Mouse (Mus musculus): ENCODE data around the gene Gpa33. TPM values are rescaled to one million over a fixed set of nuclear protein-coding genes. Genes with fewer than 3 reads are reported as not detected.
A peak's percentile ranks its signal among the peaks of the same experiment; 100 is the strongest.

Gpa33 gene
- total RNA-seq (2017), result not detected in 3 replicates

DNA sequence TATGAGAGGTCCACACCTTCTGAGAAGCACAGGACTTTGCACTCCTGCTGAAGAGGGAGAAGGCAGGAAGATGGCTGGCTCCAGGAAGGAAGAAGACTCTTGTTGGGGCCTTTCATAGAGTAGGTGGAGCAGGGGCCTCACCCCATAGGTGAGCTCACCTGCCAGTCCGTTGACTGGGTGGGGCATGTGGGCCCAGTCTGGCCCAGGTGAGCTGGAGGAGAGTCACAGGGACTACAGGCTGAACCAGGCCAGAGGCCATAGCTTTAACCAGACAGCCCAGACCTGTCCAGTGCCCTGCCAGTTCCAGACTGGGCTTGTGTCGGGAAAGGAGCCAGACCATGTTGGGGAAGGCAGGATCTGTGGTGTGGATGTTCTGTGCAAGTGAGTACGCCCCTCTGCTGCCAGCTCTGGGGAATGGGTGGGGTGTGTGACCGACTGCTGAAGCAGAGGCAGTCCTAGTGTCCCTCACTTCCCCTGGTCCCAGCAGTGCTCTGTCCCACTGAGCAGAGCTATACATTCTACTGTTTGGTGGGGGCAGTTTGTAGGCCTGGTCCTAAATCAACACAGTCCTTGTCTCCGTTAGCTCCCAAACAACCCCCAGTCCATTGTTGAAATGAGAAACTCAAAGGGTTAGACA is at the start of gene Gpa33:
Gpa33 (plus strand) TSS at position 15 of the 637 bp plus-strand sequence.
- ATAC-seq (replicated peaks; ENCODE audit: insufficient number of reproducible peaks, low FRiP score, low TSS enrichment, poor library complexity, severe bottlenecking), result no peak

DNA sequence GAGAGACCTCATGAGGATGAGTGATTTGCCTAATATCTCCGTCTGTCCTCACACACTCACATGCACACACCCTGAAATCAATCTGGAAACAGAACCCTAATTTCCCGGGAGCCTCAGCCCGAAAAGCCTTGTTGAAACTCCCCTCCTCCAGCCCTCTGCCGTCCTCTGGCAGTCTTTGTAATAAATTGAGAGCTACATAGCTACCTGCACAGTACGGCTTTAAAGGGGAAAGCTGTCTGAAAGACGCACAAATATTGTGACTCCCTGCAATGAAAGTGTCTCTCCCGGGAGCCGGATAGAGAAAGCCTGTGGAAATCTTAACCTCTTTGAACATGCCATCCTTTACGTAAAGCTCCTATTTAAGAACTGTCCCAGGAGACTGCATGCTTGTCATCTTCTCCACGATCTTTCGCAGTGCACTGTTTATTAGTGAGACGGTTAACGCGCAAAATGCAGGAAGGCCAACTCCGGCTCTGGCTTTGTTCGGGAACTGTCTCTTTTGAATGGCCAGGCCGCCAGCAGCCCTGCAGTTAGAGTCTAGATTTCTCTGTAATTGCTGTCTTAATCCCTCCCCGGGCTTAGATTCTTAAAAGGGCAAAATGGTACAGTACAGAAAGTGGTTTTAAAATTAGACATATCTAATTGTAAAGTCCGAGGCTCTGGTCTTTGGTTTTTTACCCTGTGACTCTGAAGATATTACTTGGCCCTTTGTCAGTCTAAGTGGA is 41.4 kb upstream of the Gpa33 start:
- no peak for ATAC-seq (replicated peaks; ENCODE audit: insufficient number of reproducible peaks, low FRiP score, low TSS enrichment, poor library complexity, severe bottlenecking)

DNA sequence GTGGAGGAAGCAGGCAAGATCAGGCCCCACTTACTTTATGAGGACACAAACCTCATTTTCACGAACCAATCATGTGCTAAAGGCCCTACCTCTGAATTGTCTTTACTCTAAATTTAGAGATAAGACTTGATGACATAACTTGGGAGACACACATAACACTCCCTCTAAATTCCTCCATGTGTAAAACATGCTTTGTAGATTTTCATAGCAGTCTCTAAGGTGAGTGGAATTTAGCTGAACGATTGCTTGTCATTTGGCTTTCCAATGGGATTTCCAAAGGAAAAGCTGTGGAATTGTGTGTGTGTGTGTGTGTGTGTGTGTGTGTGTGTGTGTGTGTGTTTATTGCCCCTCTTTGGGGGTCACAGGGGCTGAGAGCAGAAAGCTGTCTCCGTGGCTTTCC is 40.7 kb upstream of the Gpa33 start:
- no peak for ATAC-seq (replicated peaks; ENCODE audit: insufficient number of reproducible peaks, low FRiP score, low TSS enrichment, poor library complexity, severe bottlenecking)

DNA sequence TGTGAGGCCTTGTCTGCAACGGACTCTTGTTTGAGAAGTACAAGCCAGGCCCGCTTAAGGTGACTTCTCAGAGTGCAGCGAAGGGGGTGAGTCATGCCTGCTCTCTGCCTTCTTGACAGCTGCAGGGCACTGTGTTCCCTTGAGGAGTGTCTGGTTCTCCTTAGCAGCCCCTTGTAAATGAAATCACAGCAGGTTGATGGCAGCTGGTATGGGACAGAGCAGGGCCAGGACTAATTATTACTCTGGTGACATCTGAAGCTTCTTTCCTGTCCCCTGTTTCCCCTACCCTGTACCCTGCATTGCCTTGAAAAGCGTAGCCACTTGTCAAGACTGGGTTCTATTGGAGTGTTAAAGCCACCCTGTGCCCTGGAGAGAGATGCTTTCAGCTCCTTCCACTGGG is 40.3 kb upstream of the Gpa33 start:
- no peak for ATAC-seq (replicated peaks; ENCODE audit: insufficient number of reproducible peaks, low FRiP score, low TSS enrichment, poor library complexity, severe bottlenecking)

DNA sequence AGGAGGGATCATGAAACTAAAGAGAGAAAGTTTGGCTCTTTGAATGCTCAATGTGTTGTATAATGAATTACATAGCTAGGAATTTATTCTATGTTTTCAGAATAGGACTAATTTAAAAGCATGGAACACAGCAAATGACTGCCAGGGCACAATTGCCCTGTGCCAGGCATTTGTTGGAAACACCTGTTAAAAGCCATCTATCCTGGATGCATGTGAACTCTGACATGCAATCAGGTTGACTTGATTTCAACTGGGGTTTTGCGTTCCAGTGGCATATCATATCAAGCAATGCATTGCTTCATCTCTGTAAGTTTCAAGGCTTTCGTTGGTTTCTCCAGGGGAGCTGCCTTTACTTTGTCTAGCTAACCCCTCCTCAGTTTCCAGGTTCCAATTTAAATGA is 39.7 kb upstream of the Gpa33 start:
- no peak for ATAC-seq (replicated peaks; ENCODE audit: insufficient number of reproducible peaks, low FRiP score, low TSS enrichment, poor library complexity, severe bottlenecking)

DNA sequence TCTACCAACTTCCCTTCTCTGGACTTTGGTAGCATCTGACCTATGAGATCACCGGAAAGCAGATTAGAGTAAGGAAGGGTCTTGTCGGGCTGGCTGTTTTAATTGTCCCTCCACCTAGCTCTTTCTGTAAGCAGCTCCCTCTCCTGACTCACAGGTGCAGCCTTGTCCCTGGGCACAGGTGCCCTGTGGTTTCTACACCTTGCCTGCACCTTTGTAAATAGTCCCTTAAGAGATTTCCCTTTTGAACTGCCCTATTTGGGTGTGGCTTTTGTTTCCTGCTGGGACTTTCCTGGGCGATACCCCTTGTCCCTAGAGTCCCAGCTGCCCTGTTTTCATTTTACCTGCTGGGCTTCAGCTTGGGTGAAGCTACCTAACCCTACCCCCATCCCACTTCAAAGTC is 35.6 kb upstream of the Gpa33 start:
- no peak for ATAC-seq (replicated peaks; ENCODE audit: insufficient number of reproducible peaks, low FRiP score, low TSS enrichment, poor library complexity, severe bottlenecking)

DNA sequence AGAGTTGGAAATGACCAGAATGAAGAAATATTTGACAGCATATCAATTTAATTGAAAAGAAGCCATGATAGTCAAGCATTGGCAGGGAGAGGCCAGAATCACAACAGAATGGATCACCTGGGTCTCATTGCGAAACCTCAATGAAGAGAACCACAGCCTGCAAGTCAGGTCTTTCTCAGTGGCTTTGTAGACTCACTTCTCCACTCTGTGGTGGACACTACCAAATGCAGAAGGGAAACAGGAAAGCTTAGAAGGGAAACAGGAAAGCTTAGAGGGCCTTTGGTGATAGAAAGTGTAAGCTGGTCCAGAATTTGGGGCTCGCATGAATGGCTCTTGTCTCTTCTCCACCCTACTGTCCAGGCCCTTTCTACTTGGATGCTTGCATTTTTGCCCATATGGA is 31.9 kb upstream of the Gpa33 start:
- no peak for ATAC-seq (replicated peaks; ENCODE audit: insufficient number of reproducible peaks, low FRiP score, low TSS enrichment, poor library complexity, severe bottlenecking)

DNA sequence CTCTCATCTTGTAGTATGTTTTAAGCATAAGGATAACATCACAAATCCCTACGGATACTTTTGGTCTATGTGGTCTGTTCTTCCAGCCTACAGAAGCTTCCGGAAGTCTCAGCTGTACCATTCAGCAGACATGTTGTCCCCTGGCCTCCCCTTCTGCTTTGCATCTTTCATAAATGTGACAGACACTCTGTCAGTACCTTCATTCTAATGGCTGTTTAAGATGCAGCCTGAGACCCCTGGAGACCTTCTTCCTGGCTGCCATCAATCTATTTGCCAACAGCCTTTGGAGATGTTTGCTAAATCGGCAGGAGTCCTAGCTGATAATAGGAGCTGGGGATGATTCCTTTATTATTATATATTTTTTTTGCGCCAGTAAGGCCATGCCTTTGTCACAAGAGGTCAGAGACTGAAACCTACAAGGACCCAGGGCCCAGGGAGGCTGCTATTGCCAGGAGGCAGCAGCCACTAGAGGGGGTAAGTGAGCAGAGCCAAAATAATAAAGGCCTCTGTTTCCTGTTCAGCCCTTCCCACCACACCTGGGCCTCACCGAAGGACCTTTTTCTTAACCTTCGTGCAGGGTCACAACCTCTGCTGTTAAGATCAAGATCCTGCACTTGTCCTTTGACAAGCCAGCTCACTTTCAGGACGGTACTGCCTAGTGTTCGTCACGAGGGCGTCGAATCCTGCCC is 27.0 kb upstream of the Gpa33 start:
- peak; percentile 38; the same call in 1 of the 2 replicates for ATAC-seq (replicated peaks; ENCODE audit: insufficient number of reproducible peaks, low FRiP score, low TSS enrichment, poor library complexity, severe bottlenecking)

DNA sequence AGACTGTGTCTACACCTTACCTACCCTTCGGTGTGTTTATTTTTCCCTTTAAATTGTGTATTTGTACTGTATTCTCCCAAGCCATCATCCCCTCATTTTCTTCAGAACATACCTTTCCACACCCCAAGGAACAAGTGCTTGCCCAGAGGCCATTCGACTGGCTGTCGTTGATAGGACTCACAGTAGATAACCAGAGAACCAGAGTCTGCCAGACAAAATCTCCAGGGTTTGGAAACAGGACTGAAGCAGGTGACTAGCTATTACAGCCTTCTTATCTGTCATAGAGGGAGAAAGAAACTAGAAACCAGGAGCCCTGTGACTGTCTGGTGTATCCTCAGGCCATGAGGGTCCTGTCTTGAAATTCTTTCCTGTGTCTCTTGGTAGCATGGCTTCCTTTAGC is 25.2 kb upstream of the Gpa33 start:
- no peak for ATAC-seq (replicated peaks; ENCODE audit: insufficient number of reproducible peaks, low FRiP score, low TSS enrichment, poor library complexity, severe bottlenecking)

DNA sequence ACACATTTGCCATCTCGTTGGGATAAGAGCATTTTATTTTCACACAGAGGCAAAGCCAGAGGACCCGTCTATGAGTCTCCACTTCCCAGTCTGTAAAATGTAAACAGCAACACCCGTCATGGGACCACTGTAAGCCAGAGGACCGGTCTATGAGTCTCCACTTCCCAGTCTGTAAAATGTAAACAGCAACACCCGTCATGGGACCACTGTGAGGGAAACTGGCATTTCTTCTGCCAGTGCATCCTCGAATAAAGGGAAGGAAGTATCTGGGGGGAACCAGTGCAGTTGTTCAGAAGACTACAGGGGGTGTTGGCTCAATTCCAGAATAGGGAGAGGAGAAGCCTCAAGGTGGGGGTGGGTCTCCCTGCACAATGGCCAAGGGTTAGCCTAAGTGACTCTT is 24.6 kb upstream of the Gpa33 start:
- ATAC-seq (replicated peaks; ENCODE audit: insufficient number of reproducible peaks, low FRiP score, low TSS enrichment, poor library complexity, severe bottlenecking), result no peak

DNA sequence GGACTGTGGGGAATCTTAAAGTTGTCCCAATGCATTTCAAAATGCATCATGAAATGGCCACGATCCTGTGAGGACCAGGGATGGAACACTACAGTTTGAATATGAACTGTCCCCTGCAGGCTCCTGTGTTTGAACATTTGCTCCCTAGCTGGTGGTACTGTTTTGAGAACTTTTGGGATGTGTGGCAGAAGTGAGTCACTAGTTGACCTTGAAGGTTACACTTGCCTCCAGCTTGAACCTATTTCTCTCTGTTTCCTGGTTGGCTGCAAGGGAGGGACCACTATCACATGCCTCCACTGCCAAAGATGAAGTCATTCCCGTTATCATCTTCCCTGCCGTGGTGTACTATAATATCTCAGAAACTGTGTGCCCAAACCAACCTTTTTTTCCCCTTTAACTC is 15.1 kb upstream of the Gpa33 start:
- ATAC-seq (replicated peaks; ENCODE audit: insufficient number of reproducible peaks, low FRiP score, low TSS enrichment, poor library complexity, severe bottlenecking), result no peak

DNA sequence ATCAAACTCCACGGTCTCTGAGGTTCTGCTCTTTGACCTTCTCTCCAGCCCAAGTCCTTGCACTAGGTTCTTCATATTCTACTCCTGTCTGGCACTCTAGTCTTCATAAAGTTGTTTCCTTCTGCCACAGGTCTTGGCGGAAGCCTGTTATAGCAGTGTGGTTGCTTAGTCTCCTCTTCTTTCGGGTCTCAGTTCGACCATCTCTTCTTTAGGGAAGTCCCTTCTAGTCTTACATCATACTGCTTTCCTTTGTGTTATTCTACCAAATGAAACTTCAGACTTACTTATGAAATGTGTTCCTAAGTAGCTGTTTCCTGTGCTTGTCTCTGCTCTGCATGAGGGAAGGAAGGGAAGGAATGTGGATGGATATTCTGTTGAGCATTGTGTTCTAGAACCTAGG is 14.3 kb upstream of the Gpa33 start:
- no peak for ATAC-seq (replicated peaks; ENCODE audit: insufficient number of reproducible peaks, low FRiP score, low TSS enrichment, poor library complexity, severe bottlenecking)

DNA sequence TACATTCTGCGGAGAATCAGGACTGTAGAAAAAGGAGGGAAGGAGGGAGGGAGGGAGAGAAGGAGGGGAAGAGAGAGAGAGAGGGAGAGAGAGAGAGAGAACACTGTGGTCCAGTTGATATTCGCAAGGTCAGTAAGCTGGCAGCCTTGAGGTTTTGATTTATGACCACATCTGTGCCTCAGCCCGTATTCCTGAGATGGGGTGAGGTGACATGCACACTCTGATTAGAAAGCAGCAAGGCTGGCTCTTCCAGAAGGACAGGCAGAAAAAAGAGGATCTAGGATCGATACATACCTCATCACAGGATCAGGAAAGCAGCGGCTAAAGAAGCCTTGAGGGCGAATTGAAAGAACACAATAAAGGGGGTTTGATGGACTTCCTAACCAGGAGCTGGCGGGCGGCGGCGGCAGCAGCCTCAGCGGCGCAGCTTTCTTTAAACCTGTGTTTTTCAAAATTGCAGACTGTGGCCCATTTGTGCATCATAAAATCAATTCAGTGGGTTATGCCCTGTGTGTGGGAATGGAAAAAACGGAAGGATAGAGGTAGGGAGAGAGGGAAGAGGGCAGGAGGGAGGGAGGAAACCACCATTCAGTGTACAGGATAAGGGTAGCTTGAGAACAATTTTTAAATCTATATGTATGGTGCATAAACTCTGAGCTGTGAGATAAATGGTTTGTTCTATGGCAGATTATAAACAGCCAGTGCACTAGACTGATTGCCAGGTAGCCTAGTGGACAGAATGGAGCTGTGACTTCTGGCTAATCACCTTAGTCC is 12.0 kb upstream of the Gpa33 start:
- ATAC-seq (replicated peaks; ENCODE audit: insufficient number of reproducible peaks, low FRiP score, low TSS enrichment, poor library complexity, severe bottlenecking), result no peak

DNA sequence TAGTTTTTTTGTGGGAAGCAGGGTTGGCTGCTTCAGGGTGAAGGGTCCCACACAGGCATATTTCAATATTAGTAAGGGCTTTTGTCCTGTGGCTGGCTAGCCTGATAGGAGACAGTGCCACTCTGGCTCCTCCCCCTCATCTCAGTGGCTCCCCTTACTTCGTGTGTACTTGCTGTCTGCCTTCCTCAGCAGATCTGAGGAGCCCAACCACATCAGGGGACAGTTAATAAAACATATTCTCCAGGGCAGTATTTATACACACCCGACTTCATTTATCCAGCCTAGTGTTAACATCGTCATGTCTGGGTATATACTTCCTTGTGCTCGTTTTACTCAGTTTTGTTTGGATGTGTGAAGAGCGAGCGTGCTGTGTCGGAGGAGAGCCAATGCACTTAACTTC is 7.9 kb upstream of the Gpa33 start:
- no peak for ATAC-seq (replicated peaks; ENCODE audit: insufficient number of reproducible peaks, low FRiP score, low TSS enrichment, poor library complexity, severe bottlenecking)

DNA sequence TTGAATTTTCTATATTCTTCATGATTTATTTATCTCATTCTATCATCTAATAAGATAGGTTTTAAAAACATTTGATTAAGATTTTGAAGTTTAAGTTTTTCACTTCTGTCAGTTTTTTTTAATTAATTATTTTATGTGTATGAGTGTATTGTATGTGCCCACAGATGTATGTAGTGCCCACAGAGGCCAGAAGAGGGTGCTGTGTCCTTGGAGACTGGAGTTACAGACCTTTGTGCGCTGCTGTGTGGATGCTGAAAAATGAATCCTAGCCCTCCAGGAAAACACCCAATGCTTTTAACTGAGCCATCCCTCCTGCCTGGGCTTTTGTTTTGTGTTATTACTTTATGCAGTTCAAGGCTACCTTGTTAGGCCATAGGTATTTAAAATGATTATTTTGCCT is 7.0 kb upstream of the Gpa33 start:
- ATAC-seq (replicated peaks; ENCODE audit: insufficient number of reproducible peaks, low FRiP score, low TSS enrichment, poor library complexity, severe bottlenecking), result no peak

DNA sequence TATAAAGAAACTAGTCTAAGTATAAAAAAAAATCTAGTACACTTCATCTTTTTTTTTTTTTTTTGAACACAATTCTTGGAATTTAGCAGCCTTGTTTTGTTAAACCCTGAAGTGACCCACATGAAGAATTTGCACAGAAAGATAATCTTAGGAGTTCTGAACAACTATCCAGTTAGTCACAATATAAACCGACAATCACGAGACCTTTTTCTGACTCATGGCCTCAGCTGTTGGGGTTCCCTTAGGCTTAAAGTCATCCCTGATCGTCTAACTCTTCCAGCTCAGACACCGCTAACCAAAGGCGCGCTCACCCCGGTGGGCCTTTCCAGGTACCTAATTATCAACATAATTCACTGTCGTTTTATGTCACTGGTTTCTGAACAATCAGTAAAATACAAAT is 6.3 kb upstream of the Gpa33 start:
- ATAC-seq (replicated peaks; ENCODE audit: insufficient number of reproducible peaks, low FRiP score, low TSS enrichment, poor library complexity, severe bottlenecking), result no peak

DNA sequence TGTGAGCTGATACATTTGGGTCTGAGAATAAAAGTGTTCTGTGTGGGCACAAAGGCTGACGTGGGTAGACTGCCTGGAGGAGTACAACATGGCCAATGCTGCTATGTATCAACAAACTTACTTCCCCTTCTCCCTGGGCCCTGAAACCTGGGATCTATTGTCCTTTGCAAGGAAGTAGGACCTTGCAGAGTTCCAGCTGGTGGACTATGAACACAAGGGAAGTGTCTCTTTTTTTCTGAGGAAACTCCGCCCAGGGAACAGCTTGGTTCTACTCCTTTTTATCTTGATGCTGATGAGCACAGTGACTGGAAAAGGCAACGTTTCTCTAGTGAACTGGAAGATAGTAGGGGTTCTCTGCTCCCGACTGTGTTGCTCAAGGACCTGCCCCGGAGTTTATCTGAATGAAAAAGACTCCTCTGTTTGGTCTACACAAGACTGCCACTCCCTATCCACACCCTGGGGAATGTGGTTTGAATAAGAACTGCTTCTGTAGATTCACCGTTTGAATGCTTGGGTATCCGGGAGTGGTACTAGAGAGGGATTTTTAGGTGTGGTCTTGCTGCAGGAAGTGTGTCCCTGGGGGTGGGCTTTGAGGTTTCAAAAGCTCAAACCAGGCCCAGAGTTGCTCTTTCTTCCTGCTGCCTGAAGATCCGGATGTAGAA is 5.0 kb upstream of the Gpa33 start:
- ATAC-seq (replicated peaks; ENCODE audit: insufficient number of reproducible peaks, low FRiP score, low TSS enrichment, poor library complexity, severe bottlenecking), result no peak

DNA sequence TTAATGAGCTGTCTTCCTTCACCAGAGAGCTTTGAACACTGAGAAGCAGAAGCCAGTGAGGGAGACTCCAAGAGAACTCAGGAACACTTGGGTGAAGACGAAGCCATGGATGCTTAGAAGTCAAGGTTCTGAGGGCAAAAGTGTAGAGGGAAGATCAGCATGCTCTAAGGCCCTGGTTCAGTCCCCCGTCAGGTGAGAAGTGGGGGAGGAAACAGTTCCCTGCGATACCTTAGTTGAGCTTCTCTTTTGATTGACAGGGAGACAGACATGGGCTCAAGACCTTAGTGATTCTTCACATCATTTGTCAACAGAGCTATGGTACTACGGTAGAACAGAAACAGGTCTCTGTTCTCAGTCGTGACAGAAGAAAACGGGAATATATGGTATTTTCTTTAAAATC is 3.7 kb upstream of the Gpa33 start:
- no peak for ATAC-seq (replicated peaks; ENCODE audit: insufficient number of reproducible peaks, low FRiP score, low TSS enrichment, poor library complexity, severe bottlenecking)

DNA sequence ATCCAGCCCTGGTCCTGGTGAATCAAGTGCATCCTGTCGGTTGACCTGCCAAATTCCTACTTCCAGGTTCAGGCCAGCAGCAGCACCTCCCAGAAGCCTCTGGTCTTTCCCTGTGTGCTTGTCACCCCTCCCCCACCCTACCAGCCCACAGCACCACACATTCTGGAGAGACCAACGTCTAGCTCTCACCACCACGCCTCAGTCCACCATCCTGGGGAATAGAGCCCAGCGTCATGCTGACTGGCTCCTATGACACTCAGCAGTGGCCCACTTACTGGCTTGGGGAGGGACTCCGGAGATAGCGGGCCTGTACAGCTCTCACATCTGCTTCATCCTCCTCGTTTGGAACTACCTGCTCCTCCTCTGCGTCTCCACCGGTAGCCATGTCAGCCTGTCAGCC is 3.2 kb upstream of the Gpa33 start:
- no peak for ATAC-seq (replicated peaks; ENCODE audit: insufficient number of reproducible peaks, low FRiP score, low TSS enrichment, poor library complexity, severe bottlenecking)
